Mouse (Mus musculus): ENCODE data around the gene Heg1. TPM values are rescaled to one million over a fixed set of nuclear protein-coding genes. Genes with fewer than 3 reads are reported as not detected.
A peak's percentile ranks its signal among the peaks of the same experiment; 100 is the strongest.

Heg1 gene
- polyA plus RNA-seq, 1 experiment from 2014 or later: 4.7 TPM

DNA sequence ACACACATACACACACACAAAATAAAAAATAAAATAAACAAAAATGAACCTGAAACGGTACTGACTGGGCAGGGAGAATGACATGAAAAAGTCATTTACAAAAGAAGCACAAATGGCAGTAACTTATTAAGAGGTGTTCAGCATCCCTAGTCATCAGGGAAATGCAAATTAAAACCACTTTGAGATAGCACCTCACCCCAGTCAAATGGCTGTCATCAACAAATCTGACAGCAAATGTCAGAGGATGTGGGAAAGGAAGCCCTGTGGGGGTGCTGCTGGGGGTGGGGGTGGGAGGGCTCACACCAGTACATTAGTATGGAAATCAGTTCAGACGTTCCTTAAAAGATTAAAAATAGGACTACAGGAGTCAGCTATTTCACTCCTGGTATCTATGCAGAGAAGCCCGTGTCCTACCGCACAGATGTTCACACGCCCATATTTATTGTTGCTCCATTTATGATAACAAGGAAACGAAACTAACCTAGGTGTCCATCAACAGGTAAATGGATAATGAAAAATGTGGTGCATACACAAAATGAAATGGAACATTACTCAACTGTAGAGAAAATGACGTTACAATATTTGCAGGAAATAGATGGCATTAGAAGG, 63.3 kb downstream of the Heg1 start:
- Histone ChIP-seq H3K36me3 (replicated peaks; ENCODE audit: insufficient read depth, low read length) (peaks cover 27% of the 10 kb centered on the region), H3K4me1 (ENCODE audit: insufficient read depth) (no peaks in the 10 kb centered on the region; the same call in 1 of the 2 replicates), H3K4me2 (ENCODE audit: low read depth, low read length) (no peak overlapping the region), H3K9me3 (ENCODE audit: low read length) (no peaks in the 10 kb centered on the region), H3K9ac (replicated peaks) (no peak overlapping the region), H3K27ac (ENCODE audit: low read depth) (no peak overlapping the region), H3K27me3 (ENCODE audit: insufficient read depth, low read length) (no peaks in the 10 kb centered on the region), H3K4me3 (ENCODE audit: low read depth, low read length) (no peak overlapping the region)
- 33% methylated on average over 7 of the region's 7 CpGs for WGBS (ENCODE audit: insufficient replicate concordance)
- no peak for TF ChIP-seq CTCF (IDR thresholded peaks at IDR 0.05; ENCODE audit: low read depth)
- TF ChIP-seq EP300 (IDR thresholded peaks at IDR 0.05; ENCODE audit: low read depth): no peak
- ATAC-seq (no peak), DNase-seq (no peak)

DNA sequence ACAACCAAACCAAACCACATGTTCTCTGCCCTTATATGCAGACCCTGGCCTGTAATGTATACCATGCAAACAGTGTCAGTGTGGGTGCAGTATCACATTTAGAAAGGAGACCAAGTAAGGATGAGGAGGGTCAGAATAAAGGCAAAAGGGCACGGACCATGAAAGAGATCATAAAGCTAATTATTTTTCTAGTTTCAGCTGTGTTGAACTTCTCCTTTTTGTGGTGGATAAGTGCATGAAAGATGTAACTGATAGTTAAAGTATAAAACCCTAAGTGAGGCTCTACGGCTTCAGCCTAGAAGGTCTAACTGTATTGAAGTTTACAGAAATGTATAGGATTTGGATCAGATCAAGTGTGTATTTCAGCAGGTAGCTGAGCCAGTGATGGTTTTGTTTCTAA, 63.8 kb downstream of the Heg1 start:
- ATAC-seq (no peak), DNase-seq (no peak)
- H3K4me1 ChIP-seq (ENCODE audit: insufficient read depth): no peaks in the 10 kb centered on the region; the same call in 1 of the 2 replicates
- no peaks in the 10 kb centered on the region for H3K9me3 ChIP-seq (ENCODE audit: low read length)
- 63% methylated on average over 2 of the region's 2 CpGs for WGBS (ENCODE audit: insufficient replicate concordance)
- H3K4me2 ChIP-seq (ENCODE audit: low read depth, low read length): no peak overlapping the region
- H3K9ac ChIP-seq (replicated peaks): no peak overlapping the region
- no peaks in the 10 kb centered on the region for H3K27me3 ChIP-seq (ENCODE audit: insufficient read depth, low read length)
- H3K36me3 ChIP-seq (replicated peaks; ENCODE audit: insufficient read depth, low read length): peaks cover 23% of the 10 kb centered on the region
- no peak overlapping the region for H3K4me3 ChIP-seq (ENCODE audit: low read depth, low read length)
- no peak for TF ChIP-seq CTCF (IDR thresholded peaks at IDR 0.05; ENCODE audit: low read depth)
- TF ChIP-seq EP300 (IDR thresholded peaks at IDR 0.05; ENCODE audit: low read depth): no peak
- no peak overlapping the region for H3K27ac ChIP-seq (ENCODE audit: low read depth)

DNA sequence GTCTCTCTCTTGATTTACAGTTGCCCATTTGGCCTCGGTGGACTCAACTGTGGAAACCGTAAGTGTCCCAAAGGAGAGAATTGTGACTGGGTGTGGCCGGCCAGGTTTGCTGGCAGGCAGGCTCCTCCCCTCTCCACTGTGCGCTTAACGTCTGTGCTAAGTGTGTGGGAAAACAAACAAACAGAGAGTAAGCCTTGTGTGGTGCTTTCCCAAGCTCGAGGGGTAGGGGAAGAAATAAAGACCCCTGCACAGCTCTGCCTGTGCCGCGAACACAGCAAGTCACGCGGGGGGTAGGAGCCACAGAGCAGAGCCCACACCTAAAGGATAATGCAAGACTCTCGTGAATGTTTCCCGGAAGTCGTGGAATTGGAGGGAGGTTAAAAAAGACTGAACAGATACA, 67.0 kb downstream of the Heg1 start:
- 18% methylated on average over 13 of the region's 13 CpGs for WGBS (ENCODE audit: insufficient replicate concordance)
- Histone ChIP-seq H3K4me3 (ENCODE audit: low read depth, low read length) (peak overlapping the region; percentile 31), H3K27ac (ENCODE audit: low read depth) (peak overlapping the region; percentile 90), H3K27me3 (ENCODE audit: insufficient read depth, low read length) (no peaks in the 10 kb centered on the region), H3K9me3 (ENCODE audit: low read length) (no peaks in the 10 kb centered on the region), H3K36me3 (replicated peaks; ENCODE audit: insufficient read depth, low read length) (peaks cover 23% of the 10 kb centered on the region), H3K4me2 (ENCODE audit: low read depth, low read length) (peak overlapping the region; percentile 67), H3K4me1 (ENCODE audit: insufficient read depth) (peaks cover 7% of the 10 kb centered on the region; the same call in 1 of the 2 replicates), H3K9ac (replicated peaks) (peak overlapping the region; percentile 27; the same call in 1 of the 2 replicates)
- ATAC-seq: peak; percentile 50
- DNase-seq: peak; percentile 41
- TF ChIP-seq EP300 (IDR thresholded peaks at IDR 0.05; ENCODE audit: low read depth) (no peak), CTCF (IDR thresholded peaks at IDR 0.05; ENCODE audit: low read depth) (no peak)

GRCm38 (mm10) chr16:33751590-33751989, 67.4 kb downstream of the Heg1 start:
- H3K9me3 ChIP-seq (ENCODE audit: low read length): no peaks in the 10 kb centered on the region
- peaks cover 7% of the 10 kb centered on the region; the same call in 1 of the 2 replicates for H3K4me1 ChIP-seq (ENCODE audit: insufficient read depth)
- 28% methylated on average over 11 of the region's 12 CpGs for WGBS (ENCODE audit: insufficient replicate concordance)
- H3K36me3 ChIP-seq (replicated peaks; ENCODE audit: insufficient read depth, low read length): peaks cover 27% of the 10 kb centered on the region
- peak; percentile 79 for ATAC-seq
- H3K4me3 ChIP-seq (ENCODE audit: low read depth, low read length): peak overlapping the region; percentile 31
- peak overlapping the region; percentile 90 for H3K27ac ChIP-seq (ENCODE audit: low read depth)
- DNase-seq: peak; percentile 77
- 0 out of 2 replicates have a peak overlapping the region, but pooled peaks have one; percentile 27 for H3K9ac ChIP-seq (replicated peaks)
- H3K4me2 ChIP-seq (ENCODE audit: low read depth, low read length): peak overlapping the region; percentile 67
- TF ChIP-seq EP300 (IDR thresholded peaks at IDR 0.05; ENCODE audit: low read depth): no peak
- TF ChIP-seq CTCF (IDR thresholded peaks at IDR 0.05; ENCODE audit: low read depth): no peak
- H3K27me3 ChIP-seq (ENCODE audit: insufficient read depth, low read length): no peaks in the 10 kb centered on the region

- H3K27me3 ChIP-seq (ENCODE audit: insufficient read depth, low read length): no peaks in the 10 kb centered on the region
- no peak overlapping the region for H3K27ac ChIP-seq (ENCODE audit: low read depth)
- no peaks in the 10 kb centered on the region for H3K9me3 ChIP-seq (ENCODE audit: low read length)
- 0 out of 2 replicates have a peak, but pooled peaks cover 7% of the 10 kb centered on the region for H3K4me1 ChIP-seq (ENCODE audit: insufficient read depth)
- no peak overlapping the region for H3K4me2 ChIP-seq (ENCODE audit: low read depth, low read length)
- no peak for TF ChIP-seq EP300 (IDR thresholded peaks at IDR 0.05; ENCODE audit: low read depth)
- no peak for TF ChIP-seq CTCF (IDR thresholded peaks at IDR 0.05; ENCODE audit: low read depth)
- ATAC-seq (no peak), DNase-seq (no peak)
- H3K36me3 ChIP-seq (replicated peaks; ENCODE audit: insufficient read depth, low read length): peaks cover 25% of the 10 kb centered on the region
- 73% methylated on average over 8 of the region's 8 CpGs for WGBS (ENCODE audit: insufficient replicate concordance)
- no peak overlapping the region for H3K9ac ChIP-seq (replicated peaks)
- no peak overlapping the region for H3K4me3 ChIP-seq (ENCODE audit: low read depth, low read length)
These were observed 68.9 kb downstream of the Heg1 start for GRCm38 (mm10) chr16:33752904-33753578.

DNA sequence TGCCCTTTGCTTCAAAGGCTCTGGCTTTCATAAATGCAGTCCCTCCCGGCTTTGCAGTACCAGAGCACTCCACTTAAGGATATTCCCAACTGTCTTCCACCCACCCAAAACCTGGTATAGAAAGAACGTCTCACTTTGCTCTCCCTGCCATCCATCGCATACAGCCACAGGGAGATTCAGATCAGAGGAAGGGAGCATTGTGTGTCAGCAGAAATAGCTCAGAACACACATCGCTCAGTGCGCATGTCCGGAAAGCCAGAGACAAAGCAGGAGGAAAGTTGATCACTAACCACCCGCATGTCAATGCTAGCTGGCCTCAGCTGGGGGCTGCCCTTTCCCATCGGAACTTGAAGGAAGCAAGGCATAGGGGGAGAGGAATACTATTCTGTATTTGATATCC, 71.1 kb downstream of the Heg1 start:
- Histone ChIP-seq H3K9ac (replicated peaks) (peak overlapping the region; percentile 39; the same call in 1 of the 2 replicates), H3K4me3 (ENCODE audit: low read depth, low read length) (peak overlapping the region; percentile 30; the same call in 1 of the 2 replicates)

More for the DNA sequence above, 71.1 kb downstream of the Heg1 start:
- H3K36me3 ChIP-seq (replicated peaks; ENCODE audit: insufficient read depth, low read length): peaks cover 22% of the 10 kb centered on the region
- H3K9me3 ChIP-seq (ENCODE audit: low read length): no peaks in the 10 kb centered on the region
- 52% methylated on average over 8 of the region's 8 CpGs for WGBS (ENCODE audit: insufficient replicate concordance)
- TF ChIP-seq CTCF (IDR thresholded peaks at IDR 0.05; ENCODE audit: low read depth): no peak
- TF ChIP-seq EP300 (IDR thresholded peaks at IDR 0.05; ENCODE audit: low read depth): no peak
- H3K27me3 ChIP-seq (ENCODE audit: insufficient read depth, low read length): no peaks in the 10 kb centered on the region
- no peak for ATAC-seq
- peak overlapping the region; percentile 57 for H3K27ac ChIP-seq (ENCODE audit: low read depth)
- H3K4me1 ChIP-seq (ENCODE audit: insufficient read depth): 0 out of 2 replicates have a peak, but pooled peaks cover 7% of the 10 kb centered on the region
- H3K4me2 ChIP-seq (ENCODE audit: low read depth, low read length): peak overlapping the region; percentile 68
- no peak for DNase-seq

All from liver, postnatal 0 days (tissue).